Mouse (Mus musculus) embryonic fibroblast, embryonic 13.5 days (primary cell): Measurements from ENCODE around the gene Pdia5.

Experiments used
- CTCF ChIP-seq: IDR thresholded peaks from 2 replicates; pipeline ENCODE4 v1.5.1; 2011; ENCODE audit warnings: mild to moderate bottlenecking, control low read depth, low read length, moderate library complexity, borderline replicate concordance; ENCODE audit not compliant: insufficient read depth
- POLR2A ChIP-seq: IDR thresholded peaks from 2 replicates; pipeline ENCODE4 v1.6.1; 2011; ENCODE audit warnings: low read depth, mild to moderate bottlenecking, control low read depth, low read length, moderate library complexity

- no peak for TF ChIP-seq CTCF
- no peak for TF ChIP-seq POLR2A
Measured at GRCm38 (mm10) chr16:35450018-35450630, 40.5 kb downstream of the Pdia5 start.
